Mouse (Mus musculus): ENCODE data around the gene Slc33a1. TPM values are rescaled to one million over a fixed set of nuclear protein-coding genes. Genes with fewer than 3 reads are reported as not detected.
A peak's percentile ranks its signal among the peaks of the same experiment; 100 is the strongest.

The Slc33a1 gene
- total and polyA plus RNA-seq, 3 experiments: 12.5 to 25.8 (median 20.1) TPM

DNA sequence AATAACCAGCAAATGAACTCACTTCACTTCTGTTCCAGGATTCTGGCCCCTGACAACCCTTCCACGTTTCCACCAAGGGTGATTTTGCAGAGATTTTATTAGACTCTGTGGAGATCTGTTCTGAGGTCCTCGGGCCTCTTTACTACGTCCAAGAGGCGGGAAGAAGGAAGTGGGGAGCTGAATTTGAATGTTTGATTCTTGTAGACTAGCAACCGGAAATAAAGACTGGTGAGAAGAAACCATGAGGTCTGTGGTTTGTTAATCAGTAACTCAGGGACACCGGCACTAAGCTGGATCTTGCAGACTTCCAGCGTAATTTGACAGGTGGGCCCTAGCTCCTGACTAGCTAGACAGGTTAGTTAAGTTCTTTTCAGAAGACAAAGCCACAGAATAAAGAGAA lies 70.9 kb downstream of the Slc33a1 start:
- no peaks in the 10 kb centered on the region for H3K9me3 ChIP-seq (replicated peaks; ENCODE audit: low read length)
- H3K79me2 ChIP-seq (replicated peaks; ENCODE audit: control insufficient read depth, extremely low read depth, insufficient read depth, poor library complexity, severe bottlenecking): no peaks in the 10 kb centered on the region
- peak; percentile 35 for DNase-seq (ENCODE audit: extremely low read depth)
- dilution Hi-C loops (cut with MboI; ENCODE audit: extremely low pct_ligation_motif_present, extremely low pct_unique_long_range_greater_than_20kb, low sequenced_read_pairs) (no loop called here), in situ Hi-C loops (cut with MboI; ENCODE audit: low pct_ligation_motif_present, low pct_unique_long_range_greater_than_20kb, low sequenced_read_pairs) (no loop called here)
- H3K4me1 ChIP-seq (ENCODE audit: control insufficient read depth in 1 of 2, insufficient read depth in 2 of 2): peaks cover 3 to 9% of the 10 kb centered on the region in 2 experiments; a peak in 2 of 4 replicates
- no peak overlapping the region for H3K9ac ChIP-seq (ENCODE audit: insufficient read depth, low read depth)
- H3K27ac ChIP-seq (ENCODE audit: insufficient read depth, low read depth): no peak overlapping the region
- H3K4me2 ChIP-seq (ENCODE audit: insufficient read depth, low read depth, poor library complexity, severe bottlenecking): no peak overlapping the region
- no peaks in the 10 kb centered on the region for H3K36me3 ChIP-seq (replicated peaks in 1 of 2; ENCODE audit: control insufficient read depth in 1 of 2, insufficient read depth in 1 of 2, low read length in 1 of 2)
- no peaks in the 10 kb centered on the region for H3K27me3 ChIP-seq (replicated peaks)
- TF ChIP-seq ZKSCAN1 (IDR thresholded peaks at IDR 0.05; ENCODE audit: borderline replicate concordance, low read depth, low read length): no peak
- TF ChIP-seq MEF2A (IDR thresholded peaks at IDR 0.05; ENCODE audit: borderline replicate concordance, low read depth, low read length): no peak
- TF ChIP-seq POLR2AphosphoS2 (IDR thresholded peaks at IDR 0.05; ENCODE audit: low read depth, low read length): no peak
- TF ChIP-seq CTCF (conservative IDR thresholded peaks at IDR 0.05 in 1 of 2, IDR thresholded peaks at IDR 0.05 in 1 of 2; ENCODE audit: low read depth in 2 of 2, low read length in 2 of 2): no peak
- TF ChIP-seq POLR2A (IDR thresholded peaks at IDR 0.05; ENCODE audit: low read depth, low read length): no peak
- no peak for TF ChIP-seq SIN3A (IDR thresholded peaks at IDR 0.05; ENCODE audit: low read length)
- no peak for TF ChIP-seq MYC (IDR thresholded peaks at IDR 0.05; ENCODE audit: low read depth, low read length)
- TF ChIP-seq SMC3 (IDR thresholded peaks at IDR 0.05; ENCODE audit: low read depth, low read length): no peak
- no peak for TF ChIP-seq MAFK (IDR thresholded peaks at IDR 0.05; ENCODE audit: insufficient replicate concordance, low read length)
- no peak for TF ChIP-seq NELFE (IDR thresholded peaks at IDR 0.05; ENCODE audit: low read depth, low read length)
- no peak for TF ChIP-seq TCF12 (IDR thresholded peaks at IDR 0.05; ENCODE audit: low read depth, low read length)
- TF ChIP-seq PAX5 (IDR thresholded peaks at IDR 0.05; ENCODE audit: low read length): no peak
- no peak for TF ChIP-seq JUN (IDR thresholded peaks at IDR 0.05; ENCODE audit: insufficient read depth, low read depth, low read length)
- no peak for TF ChIP-seq JUND (conservative IDR thresholded peaks at IDR 0.05; ENCODE audit: low read depth, low read length)
- TF ChIP-seq UBTF (IDR thresholded peaks at IDR 0.05; ENCODE audit: low read depth, low read length): no peak
- no peak for TF ChIP-seq TBP (conservative IDR thresholded peaks at IDR 0.05; ENCODE audit: low read depth, low read length)
- TF ChIP-seq MXI1 (IDR thresholded peaks at IDR 0.05; ENCODE audit: low read depth, low read length): no peak
- no peak overlapping the region for H3K4me3 ChIP-seq (replicated peaks in 1 of 3; ENCODE audit: low read depth in 2 of 3, low read length in 2 of 3, poor library complexity in 1 of 3)

- DNase-seq (ENCODE audit: extremely low read depth): no peak
- Histone ChIP-seq H3K9me3 (replicated peaks; ENCODE audit: low read length) (no peaks in the 10 kb centered on the region), H3K4me1 (ENCODE audit: control insufficient read depth in 1 of 2, insufficient read depth in 2 of 2) (peaks cover 3 to 9% of the 10 kb centered on the region in 2 experiments; a peak in 2 of 4 replicates), H3K9ac (ENCODE audit: insufficient read depth, low read depth) (no peak overlapping the region), H3K4me2 (ENCODE audit: insufficient read depth, low read depth, poor library complexity, severe bottlenecking) (no peak overlapping the region), H3K27me3 (replicated peaks) (no peaks in the 10 kb centered on the region), H3K27ac (ENCODE audit: insufficient read depth, low read depth) (no peak overlapping the region), H3K36me3 (replicated peaks in 1 of 2; ENCODE audit: control insufficient read depth in 1 of 2, insufficient read depth in 1 of 2, low read length in 1 of 2) (no peaks in the 10 kb centered on the region), H3K4me3 (replicated peaks in 1 of 3; ENCODE audit: low read depth in 2 of 3, low read length in 2 of 3, poor library complexity in 1 of 3) (no peak overlapping the region), H3K79me2 (replicated peaks; ENCODE audit: control insufficient read depth, extremely low read depth, insufficient read depth, poor library complexity, severe bottlenecking) (no peaks in the 10 kb centered on the region)
- TF ChIP-seq NRF1 (IDR thresholded peaks at IDR 0.05; ENCODE audit: low read depth, low read length): no peak
- no peak for TF ChIP-seq PAX5 (IDR thresholded peaks at IDR 0.05; ENCODE audit: low read length)
- TF ChIP-seq SIN3A (IDR thresholded peaks at IDR 0.05; ENCODE audit: low read length): no peak
- TF ChIP-seq RAD21 (IDR thresholded peaks at IDR 0.05; ENCODE audit: low read depth, low read length): no peak
- no peak for TF ChIP-seq CTCF (conservative IDR thresholded peaks at IDR 0.05 in 1 of 2, IDR thresholded peaks at IDR 0.05 in 1 of 2; ENCODE audit: low read depth in 2 of 2, low read length in 2 of 2)
- TF ChIP-seq MEF2A (IDR thresholded peaks at IDR 0.05; ENCODE audit: borderline replicate concordance, low read depth, low read length): no peak
- no peak for TF ChIP-seq ZC3H11A (IDR thresholded peaks at IDR 0.05; ENCODE audit: low read depth, low read length)
- TF ChIP-seq GABPA (IDR thresholded peaks at IDR 0.05; ENCODE audit: insufficient replicate concordance, low read depth, low read length): no peak
- TF ChIP-seq ZNF384 (IDR thresholded peaks at IDR 0.05; ENCODE audit: low read depth, low read length): no peak
- no peak for TF ChIP-seq E2F4 (IDR thresholded peaks at IDR 0.05; ENCODE audit: insufficient replicate concordance, low read depth, low read length)
- TF ChIP-seq ZKSCAN1 (IDR thresholded peaks at IDR 0.05; ENCODE audit: borderline replicate concordance, low read depth, low read length): no peak
- dilution Hi-C loops (cut with MboI; ENCODE audit: extremely low pct_ligation_motif_present, extremely low pct_unique_long_range_greater_than_20kb, low sequenced_read_pairs): no loop called here
- in situ Hi-C loops (cut with MboI; ENCODE audit: low pct_ligation_motif_present, low pct_unique_long_range_greater_than_20kb, low sequenced_read_pairs): no loop called here
Observed at GRCm38 (mm10) chr3:63892154-63892553, 72.4 kb downstream of the Slc33a1 start.
